Mouse (Mus musculus): ENCODE data around the gene Mkrn2os. TPM values are rescaled to one million over a fixed set of nuclear protein-coding genes. Genes with fewer than 3 reads are reported as not detected.

Mkrn2os gene
- polyA plus RNA-seq, 1 experiment, result 113 TPM

- TF ChIP-seq CTCF (IDR thresholded peaks at IDR 0.05; ENCODE audit: extremely low read depth, insufficient read length, insufficient replicate concordance, low read depth, low read length) (no peak), POLR2A (IDR thresholded peaks at IDR 0.05; ENCODE audit: low read depth, low read length) (no peak)
- Histone ChIP-seq H3K27me3 (ENCODE audit: control insufficient read depth, insufficient read depth, low read length) (no peaks in the 10 kb centered on the region), H3K4me1 (ENCODE audit: control insufficient read depth, insufficient read depth, insufficient read length, low read length) (peaks cover 23% of the 10 kb centered on the region), H3K36me3 (ENCODE audit: control insufficient read depth, insufficient read depth, low read length) (no peaks in the 10 kb centered on the region), H3K4me3 (ENCODE audit: low read depth, low read length) (no peak overlapping the region), H3K27ac (ENCODE audit: insufficient read depth, low read depth, low read length) (no peak overlapping the region)
- WGBS, result 39% methylated on average over 6 of the region's 6 CpGs
These were observed 50.6 kb downstream of the Mkrn2os start for GRCm38 (mm10) chr6:115541676-115542275.

- Histone ChIP-seq H3K36me3 (ENCODE audit: control insufficient read depth, insufficient read depth, low read length) (no peaks in the 10 kb centered on the region), H3K27me3 (ENCODE audit: control insufficient read depth, insufficient read depth, low read length) (no peaks in the 10 kb centered on the region), H3K27ac (ENCODE audit: insufficient read depth, low read depth, low read length) (peak overlapping the region; percentile 92), H3K4me1 (ENCODE audit: control insufficient read depth, insufficient read depth, insufficient read length, low read length) (peaks cover 18% of the 10 kb centered on the region), H3K4me3 (ENCODE audit: low read depth, low read length) (peak overlapping the region; percentile 12)
- TF ChIP-seq CTCF (IDR thresholded peaks at IDR 0.05; ENCODE audit: extremely low read depth, insufficient read length, insufficient replicate concordance, low read depth, low read length), result peak; percentile 95
- peak; percentile 56; the same call in 1 of the 2 replicates for TF ChIP-seq POLR2A (IDR thresholded peaks at IDR 0.05; ENCODE audit: low read depth, low read length)
- WGBS, result 16% methylated on average over 26 of the region's 26 CpGs
These were observed 53.5 kb downstream of the Mkrn2os start for GRCm38 (mm10) chr6:115538645-115539429.

GRCm38 (mm10) chr6:115536169-115536568 lies 56.2 kb downstream of the Mkrn2os start:
- Histone ChIP-seq H3K36me3 (ENCODE audit: control insufficient read depth, insufficient read depth, low read length) (no peaks in the 10 kb centered on the region), H3K27me3 (ENCODE audit: control insufficient read depth, insufficient read depth, low read length) (no peaks in the 10 kb centered on the region), H3K27ac (ENCODE audit: insufficient read depth, low read depth, low read length) (no peak overlapping the region), H3K4me3 (ENCODE audit: low read depth, low read length) (no peak overlapping the region), H3K4me1 (ENCODE audit: control insufficient read depth, insufficient read depth, insufficient read length, low read length) (peaks cover 14% of the 10 kb centered on the region)
- WGBS, result 82% methylated on average over 4 of the region's 4 CpGs
- TF ChIP-seq CTCF (IDR thresholded peaks at IDR 0.05; ENCODE audit: extremely low read depth, insufficient read length, insufficient replicate concordance, low read depth, low read length) (no peak), POLR2A (IDR thresholded peaks at IDR 0.05; ENCODE audit: low read depth, low read length) (no peak)

DNA sequence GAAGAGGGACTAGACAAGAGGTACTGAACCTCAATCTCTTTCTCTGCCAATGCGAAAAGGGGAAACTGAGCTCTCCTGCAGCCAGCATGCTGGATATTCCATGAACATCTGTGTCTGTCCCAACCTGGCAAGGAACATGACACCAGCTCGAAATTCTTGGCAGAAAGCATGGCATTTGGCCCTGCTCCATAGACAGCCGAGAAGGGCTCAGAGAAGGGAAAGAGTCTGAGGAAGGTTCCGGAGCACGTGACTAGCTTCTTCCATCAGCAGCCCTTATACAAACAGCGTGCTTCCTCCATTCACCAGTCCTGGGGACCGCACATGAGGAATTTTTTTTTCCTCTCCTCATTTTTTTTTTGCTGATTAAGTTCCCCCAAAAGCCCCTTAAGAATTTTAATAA lies 57.8 kb downstream of the Mkrn2os start:
- Histone ChIP-seq H3K4me3 (ENCODE audit: low read depth, low read length) (no peak overlapping the region), H3K27ac (ENCODE audit: insufficient read depth, low read depth, low read length) (no peak overlapping the region), H3K36me3 (ENCODE audit: control insufficient read depth, insufficient read depth, low read length) (no peaks in the 10 kb centered on the region), H3K27me3 (ENCODE audit: control insufficient read depth, insufficient read depth, low read length) (no peaks in the 10 kb centered on the region), H3K4me1 (ENCODE audit: control insufficient read depth, insufficient read depth, insufficient read length, low read length) (peaks cover 10% of the 10 kb centered on the region)
- TF ChIP-seq POLR2A (IDR thresholded peaks at IDR 0.05; ENCODE audit: low read depth, low read length) (no peak), CTCF (IDR thresholded peaks at IDR 0.05; ENCODE audit: extremely low read depth, insufficient read length, insufficient replicate concordance, low read depth, low read length) (no peak)
- 50% methylated on average over 7 of the region's 7 CpGs for WGBS

Other genes starting within 250 kb of the Mkrn2os start
- 5.2 and 10.9 TPM in 2 replicates for gene Pparg, start 231.6 kb downstream of the Mkrn2os start, polyA plus RNA-seq (2012; rRNA removed)
- gene Tsen2, start 47.9 kb downstream of the Mkrn2os start, polyA plus RNA-seq (2012; rRNA removed), result 1.2 and 1.4 TPM in 2 replicates
- 50.1 and 60.8 TPM in 2 replicates for gene Mkrn2, start 9.3 kb upstream of the Mkrn2os start, polyA plus RNA-seq (2012; rRNA removed)
- 42.8 and 81.6 TPM in 2 replicates for gene Raf1, start 84.1 kb upstream of the Mkrn2os start, polyA plus RNA-seq (2012; rRNA removed)
- gene Tmem40, start 169.8 kb upstream of the Mkrn2os start, polyA plus RNA-seq (2012; rRNA removed), result 0.17 TPM in 1 of 2 replicates, not detected in the other
- gene Cand2, start 182.0 kb upstream of the Mkrn2os start, polyA plus RNA-seq (2012; rRNA removed), result 2.1 and 3.4 TPM in 2 replicates
- gene Rpl32, start 216.2 kb upstream of the Mkrn2os start, polyA plus RNA-seq (2012; rRNA removed), result 364 and 436 TPM in 2 replicates
- 0.04 TPM in 2 replicates for gene Efcab12, start 245.8 kb upstream of the Mkrn2os start, polyA plus RNA-seq (2012; rRNA removed)

Measured in small intestine, adult 2 months (tissue).